Mouse (Mus musculus): ENCODE measurements around the gene Eif4h.
A peak's percentile ranks its signal among the peaks of the same experiment; 100 is the strongest.
"Not testable (repeated sequence)": the region's sequence is repeated elsewhere in the genome, so short reads cannot be mapped to it uniquely, and the experiment has no call there.

Gene Eif4h

GRCm38 (mm10) chr5:134639269-134639682, at the start of gene Eif4h:
Gene Eif4h, minus strand, starts transcription at chr5:134639490.
- DNase-seq = peak; percentile 98

- peak; percentile 98 for DNase-seq
These were observed 49.5 kb upstream of the Eif4h start for GRCm38 (mm10) chr5:134688718-134689284.

- DNase-seq = no peak
These were observed 48.9 kb upstream of the Eif4h start, which contains the start of gene Limk1 for GRCm38 (mm10) chr5:134688086-134688717. Gene Limk1, minus strand, starts transcription at chr5:134688598.

GRCm38 (mm10) chr5:134687187-134687586, 47.9 kb upstream of the Eif4h start:
- no peak for DNase-seq

- DNase-seq = no peak
These were observed 47.3 kb upstream of the Eif4h start for GRCm38 (mm10) chr5:134686541-134686940.

GRCm38 (mm10) chr5:134684398-134684797, 45.1 kb upstream of the Eif4h start:
- DNase-seq = no peak

GRCm38 (mm10) chr5:134683813-134684212, 44.5 kb upstream of the Eif4h start:
- DNase-seq = no peak

- DNase-seq = no peak
These were observed 40.9 kb upstream of the Eif4h start for GRCm38 (mm10) chr5:134680238-134680637.

GRCm38 (mm10) chr5:134678827-134679546, 39.7 kb upstream of the Eif4h start:
- no peak for DNase-seq

GRCm38 (mm10) chr5:134678031-134678430, 38.7 kb upstream of the Eif4h start:
- DNase-seq = no peak

- DNase-seq = no peak
These were observed 38.2 kb upstream of the Eif4h start for GRCm38 (mm10) chr5:134677491-134677890.

- peak; percentile 30 for DNase-seq
These were observed 36.9 kb upstream of the Eif4h start for GRCm38 (mm10) chr5:134675956-134676759.

- DNase-seq = no peak
These were observed 35.7 kb upstream of the Eif4h start for GRCm38 (mm10) chr5:134674977-134675376.

GRCm38 (mm10) chr5:134672611-134673010, 33.3 kb upstream of the Eif4h start:
- DNase-seq = no peak

GRCm38 (mm10) chr5:134672198-134672516, 32.9 kb upstream of the Eif4h start:
- no peak for DNase-seq

- DNase-seq = no peak
These were observed 32.3 kb upstream of the Eif4h start for GRCm38 (mm10) chr5:134671335-134672197.

GRCm38 (mm10) chr5:134669001-134669708, 29.9 kb upstream of the Eif4h start:
- no peak for DNase-seq

GRCm38 (mm10) chr5:134668495-134668894, 29.2 kb upstream of the Eif4h start:
- DNase-seq = no peak

GRCm38 (mm10) chr5:134656708-134657107, 17.4 kb upstream of the Eif4h start:
- DNase-seq = no peak

- DNase-seq = no peak
These were observed 12.7 kb upstream of the Eif4h start for GRCm38 (mm10) chr5:134652015-134652414.

- DNase-seq = no peak
These were observed 11.6 kb upstream of the Eif4h start for GRCm38 (mm10) chr5:134650926-134651325.

GRCm38 (mm10) chr5:134648976-134649375, 9.7 kb upstream of the Eif4h start:
- DNase-seq = not testable (repeated sequence)

Measured in right cerebral cortex, postnatal 25 days (tissue).